Mouse (Mus musculus) layer of hippocampus, postnatal 25 days (tissue): ENCODE results near the gene Fam171a2. TPM values are rescaled to one million over a fixed set of nuclear protein-coding genes. Genes with fewer than 3 reads are reported as not detected.
A peak's percentile ranks its signal among the peaks of the same experiment; 100 is the strongest.

ENCODE experiments used
- DNase-seq, 2 experiments: peaks; one replicate each; pipeline ENCODE4 v3.0.0; 2022; ENCODE audit warnings: mixed read lengths in 2 of 2, low spot score in 1 of 2; ENCODE audit errors: extremely low spot score in 1 of 2
- total RNA-seq, 2 experiments: library from RNA; stranded (reverse); gene quantifications; 2 replicates each; pipeline ENCODE4 v1.2.3; 2021

Fam171a2 gene
- total RNA-seq, 2 experiments from 2014 or later = 85.4 to 109 TPM

- DNase-seq = no peak
Measured at GRCm38 (mm10) chr11:102460541-102460940, 13.1 kb upstream of the Fam171a2 start.

- peak in 1 of 2 experiments; percentile 38 for DNase-seq
Measured at GRCm38 (mm10) chr11:102455740-102456396, 8.4 kb upstream of the Fam171a2 start.

GRCm38 (mm10) chr11:102453131-102453530 is 5.6 kb upstream of the Fam171a2 start:
- DNase-seq = no peak

- no peak for DNase-seq
Measured at GRCm38 (mm10) chr11:102449043-102450008, 1.8 kb upstream of the Fam171a2 start.

GRCm38 (mm10) chr11:102448327-102448726 is 845 bp upstream of the Fam171a2 start:
- DNase-seq = no peak

- DNase-seq = no peak
Measured at GRCm38 (mm10) chr11:102446581-102447461, 661 bp downstream of the Fam171a2 start.

- DNase-seq = peak in 1 of 2 experiments; percentile 40
Measured at GRCm38 (mm10) chr11:102445891-102446361, 1.6 kb downstream of the Fam171a2 start.

GRCm38 (mm10) chr11:102445264-102445890 is 2.1 kb downstream of the Fam171a2 start:
- no peak for DNase-seq

- DNase-seq = no peak
Measured at GRCm38 (mm10) chr11:102444781-102445180, 2.7 kb downstream of the Fam171a2 start.

GRCm38 (mm10) chr11:102444321-102444720 is 3.2 kb downstream of the Fam171a2 start:
- DNase-seq = no peak

- no peak for DNase-seq
Measured at GRCm38 (mm10) chr11:102443740-102444139, 3.7 kb downstream of the Fam171a2 start.

- no peak for DNase-seq
Measured at GRCm38 (mm10) chr11:102442089-102442488, 5.4 kb downstream of the Fam171a2 start.

- DNase-seq = no peak
Measured at GRCm38 (mm10) chr11:102441434-102441833, 6.0 kb downstream of the Fam171a2 start.

GRCm38 (mm10) chr11:102440255-102440654 is 7.2 kb downstream of the Fam171a2 start:
- no peak for DNase-seq

GRCm38 (mm10) chr11:102439093-102440082 is 8.1 kb downstream of the Fam171a2 start:
- no peak for DNase-seq

GRCm38 (mm10) chr11:102438212-102439092 is 9.0 kb downstream of the Fam171a2 start:
- peak; percentile 80 to 91 for DNase-seq
